Mouse (Mus musculus) small intestine, adult 2 months (tissue): ENCODE measurements around the gene Dbf4.

Experiments used
- CTCF ChIP-seq: fragments of 200-500 bp; IDR thresholded peaks from 2 replicates; pipeline ENCODE4 v1.5.1; 2012; ENCODE audit warnings: low read depth, mild to moderate bottlenecking, control low read depth, inconsistent platforms, low read length, moderate library complexity, mixed read lengths; ENCODE audit not compliant: insufficient replicate concordance, insufficient read length; ENCODE audit errors: extremely low read depth
- POLR2A ChIP-seq: fragments of 200-500 bp; IDR thresholded peaks from 2 replicates; pipeline ENCODE4 v1.6.1; 2012; ENCODE audit warnings: low read depth, mild to moderate bottlenecking, control low read depth, inconsistent platforms, low read length, moderate library complexity

GRCm38 (mm10) chr5:8366771-8367613, 55.5 kb downstream of the Dbf4 start:
- TF ChIP-seq POLR2A (no peak), CTCF (no peak)
